Mouse (Mus musculus) small intestine, adult 2 months (tissue): ENCODE data around the gene Lst1.

ENCODE experiments used
- CTCF ChIP-seq: fragments of 200-500 bp; IDR thresholded peaks from 2 replicates; pipeline ENCODE4 v1.5.1; 2012; ENCODE audit warnings: low read depth, mild to moderate bottlenecking, control low read depth, inconsistent platforms, low read length, moderate library complexity, mixed read lengths; ENCODE audit not compliant: insufficient replicate concordance, insufficient read length; ENCODE audit errors: extremely low read depth
- POLR2A ChIP-seq: fragments of 200-500 bp; IDR thresholded peaks from 2 replicates; pipeline ENCODE4 v1.6.1; 2012; ENCODE audit warnings: low read depth, mild to moderate bottlenecking, control low read depth, inconsistent platforms, low read length, moderate library complexity

DNA sequence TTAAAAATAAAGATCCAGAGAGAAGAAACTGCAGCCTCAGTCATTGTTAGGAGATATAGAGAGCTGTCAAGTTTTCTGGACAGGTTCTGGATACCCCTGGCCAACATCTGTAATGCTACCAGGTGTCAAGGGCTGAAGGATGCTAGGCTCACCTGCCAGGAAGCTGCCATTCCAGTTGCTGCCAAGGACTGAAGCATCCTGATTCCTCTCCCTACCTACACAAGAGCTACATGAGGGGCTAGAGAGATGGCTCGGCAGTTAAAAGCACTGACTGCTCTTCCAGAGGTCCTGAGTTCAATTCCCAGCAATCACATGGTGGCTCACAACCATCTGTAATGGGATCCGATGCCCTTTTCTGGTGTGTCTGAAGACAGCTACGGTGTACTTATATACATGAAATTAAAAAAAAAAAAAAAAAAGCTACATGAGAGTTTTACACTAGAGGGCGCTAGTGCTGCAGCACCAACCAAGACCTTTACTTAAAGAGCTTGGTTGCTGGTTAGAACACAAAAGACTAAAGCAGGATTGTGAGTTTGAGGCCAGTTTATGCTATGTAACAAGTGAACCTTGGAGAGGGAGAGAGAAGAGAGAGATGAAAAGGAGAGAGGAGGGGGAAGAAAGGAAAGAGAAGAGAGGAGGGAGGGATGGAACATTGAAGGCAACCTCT, 19.6 kb downstream of the Lst1 start:
- TF ChIP-seq POLR2A = no peak
- peak; percentile 32; the same call in 1 of the 2 replicates for TF ChIP-seq CTCF
